Mouse (Mus musculus) lung, postnatal 25 days (tissue): ENCODE results near the gene Wwtr1.
A peak's percentile ranks its signal among the peaks of the same experiment; 100 is the strongest.

Experiments used
- DNase-seq: peaks from one replicate; pipeline ENCODE4 v3.0.0; 2022; ENCODE audit warnings: low spot score

The Wwtr1 gene

DNA sequence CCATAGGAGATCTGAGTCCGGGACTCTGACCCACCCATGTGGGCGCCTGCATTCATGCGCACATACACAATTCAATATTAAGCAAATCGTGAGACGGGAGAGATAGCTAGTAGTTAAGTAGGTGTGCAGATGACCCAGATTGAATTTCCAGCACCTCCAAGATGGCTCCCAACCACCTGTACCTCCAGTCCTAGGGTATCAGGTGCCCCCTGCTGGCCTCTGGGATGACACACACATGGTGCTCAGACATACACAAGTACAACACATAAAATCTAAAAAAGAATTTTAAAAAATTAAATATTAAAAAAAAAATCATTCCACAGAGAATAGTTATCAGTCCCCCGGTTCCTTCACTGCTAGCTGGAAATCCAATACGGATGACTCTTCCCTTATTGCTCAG lies 60.7 kb downstream of the Wwtr1 start:
- DNase-seq, result no peak

DNA sequence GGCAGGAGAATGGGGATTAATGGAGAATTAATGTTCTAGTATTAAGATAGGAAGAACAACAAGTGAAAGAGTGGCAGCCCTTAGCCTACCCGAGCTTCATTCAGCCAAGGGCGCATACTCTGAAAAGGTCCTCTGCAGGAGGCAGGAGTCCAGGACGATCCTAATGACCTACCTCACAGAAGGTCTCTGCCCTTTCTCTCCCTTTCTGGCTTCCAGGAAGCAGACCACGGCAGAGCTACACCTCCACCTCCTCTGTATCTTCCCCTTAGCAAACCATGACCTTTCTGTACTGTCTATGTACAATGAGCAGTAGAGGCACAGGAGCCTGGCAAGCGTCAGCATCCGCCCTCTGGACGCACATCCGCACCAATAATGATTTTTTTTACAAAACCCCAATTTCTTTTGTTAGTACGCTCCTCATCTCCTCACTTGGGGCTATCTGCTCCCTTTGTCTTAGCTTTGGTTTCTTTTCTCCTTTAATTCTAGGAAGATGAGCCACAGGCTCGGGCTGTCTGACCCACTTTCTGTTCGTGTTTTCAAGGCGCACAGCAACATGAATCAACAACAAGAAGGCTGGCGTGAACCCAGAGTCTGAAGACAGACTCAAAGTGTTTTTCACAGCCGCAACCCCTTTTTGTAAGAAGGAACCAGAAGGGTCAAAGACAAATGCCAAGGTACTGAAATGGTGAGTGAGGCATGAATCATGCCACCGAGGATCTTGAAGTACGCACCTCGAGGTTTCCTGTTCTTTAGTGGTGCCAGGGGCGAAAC lies 63.7 kb downstream of the Wwtr1 start:
- peak; percentile 48 for DNase-seq

DNA sequence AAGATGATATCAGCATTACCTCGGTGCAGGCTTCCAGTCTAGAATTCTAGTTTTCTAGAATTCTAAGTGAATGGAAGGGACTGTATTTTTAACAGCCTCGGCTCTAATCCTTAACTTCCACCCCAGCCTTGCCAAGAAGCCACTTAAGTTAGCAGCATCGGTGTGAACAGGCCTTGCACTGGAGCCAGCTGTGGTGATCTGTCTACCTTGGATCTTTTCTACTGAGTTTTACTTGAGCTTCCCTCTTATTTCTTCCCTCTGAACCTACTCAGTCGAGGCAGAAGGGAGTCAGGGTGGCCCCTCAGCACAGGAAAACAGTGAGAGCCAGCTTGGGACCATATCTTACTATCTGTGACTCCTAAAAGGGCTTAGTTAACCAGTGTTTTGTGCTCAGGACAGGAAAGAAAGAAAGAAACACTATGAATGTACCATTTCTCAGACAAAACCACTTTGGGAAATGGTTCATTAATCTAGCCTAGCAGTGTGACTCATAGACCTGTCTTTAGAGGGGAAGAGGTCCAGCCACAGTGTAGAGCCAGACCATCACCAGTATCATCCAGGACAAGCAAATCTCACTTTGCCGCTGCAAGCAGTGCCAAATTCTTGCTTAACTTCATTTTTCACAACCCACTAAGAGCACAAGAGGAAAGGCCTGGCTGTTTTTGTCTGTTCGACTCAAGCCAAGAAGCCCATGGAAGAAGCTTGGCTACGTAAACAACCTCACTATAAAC lies 65.6 kb downstream of the Wwtr1 start:
- peak; percentile 47 for DNase-seq

DNA sequence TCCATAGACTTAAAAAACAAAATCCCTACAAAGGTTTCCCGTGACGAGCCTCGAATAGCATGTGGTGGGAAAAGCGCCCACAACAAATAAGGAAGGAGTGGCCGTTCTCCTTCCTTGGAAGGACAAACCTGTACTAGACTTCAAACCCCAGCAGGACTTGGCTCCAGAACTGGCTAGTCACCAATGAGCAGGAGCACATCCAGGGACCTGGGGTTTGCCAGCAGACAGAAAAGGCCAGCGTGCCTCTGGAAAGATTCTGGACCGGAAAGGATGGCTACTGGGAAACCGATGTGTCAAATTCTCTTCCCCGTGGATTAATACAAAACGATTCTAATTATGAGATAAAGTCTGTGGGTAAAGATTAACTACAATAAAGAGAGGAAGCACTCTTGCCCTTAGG lies 69.7 kb downstream of the Wwtr1 start:
- DNase-seq, result no peak

DNA sequence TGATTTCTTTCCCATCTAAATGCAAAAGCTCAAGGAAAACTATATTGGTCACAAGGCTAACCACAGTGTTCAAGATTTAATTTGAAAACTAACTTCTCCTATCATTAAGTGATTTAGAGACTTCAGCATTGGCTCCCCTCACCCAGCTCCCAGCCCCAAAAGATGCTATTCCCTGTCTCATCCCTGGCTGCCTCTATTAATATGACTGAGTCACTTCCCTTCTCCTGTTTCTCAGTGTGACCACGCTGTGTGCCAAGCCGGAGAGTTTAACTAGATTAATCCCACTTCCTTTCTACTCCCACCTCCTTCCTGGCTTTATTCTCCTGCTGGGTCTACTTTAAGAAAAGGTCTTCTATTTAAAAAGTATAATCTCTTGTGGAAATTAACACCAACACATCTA lies 71.0 kb downstream of the Wwtr1 start:
- peak; percentile 38 for DNase-seq

DNA sequence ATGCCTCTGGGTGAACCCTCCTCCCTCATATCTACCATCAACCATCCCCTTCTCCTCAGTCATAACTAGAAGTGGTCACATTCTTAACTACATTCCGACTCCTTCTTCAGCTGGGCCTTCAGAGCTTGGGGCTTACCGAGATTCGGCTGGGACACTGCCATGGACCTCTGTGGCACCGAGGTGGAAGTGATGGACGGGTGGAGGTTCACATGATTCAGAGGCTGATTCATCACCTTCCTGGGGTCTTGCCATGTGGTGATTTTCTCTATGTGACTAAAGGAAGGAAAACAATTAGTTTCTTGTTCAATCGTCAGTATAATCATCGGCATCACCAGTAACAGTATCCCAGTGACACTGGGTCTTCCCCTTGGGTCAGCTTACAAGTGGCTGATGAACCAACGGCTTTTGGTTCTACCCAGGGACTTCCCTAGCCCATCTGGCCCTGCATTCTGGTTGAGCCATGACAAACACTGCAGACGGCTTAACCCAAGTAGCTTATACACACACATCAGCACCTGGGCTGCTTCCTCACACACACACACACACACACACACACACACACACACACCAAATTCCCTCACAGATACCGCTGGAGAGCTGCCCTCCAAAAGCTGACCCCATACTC lies 74.0 kb downstream of the Wwtr1 start:
- no peak for DNase-seq

DNA sequence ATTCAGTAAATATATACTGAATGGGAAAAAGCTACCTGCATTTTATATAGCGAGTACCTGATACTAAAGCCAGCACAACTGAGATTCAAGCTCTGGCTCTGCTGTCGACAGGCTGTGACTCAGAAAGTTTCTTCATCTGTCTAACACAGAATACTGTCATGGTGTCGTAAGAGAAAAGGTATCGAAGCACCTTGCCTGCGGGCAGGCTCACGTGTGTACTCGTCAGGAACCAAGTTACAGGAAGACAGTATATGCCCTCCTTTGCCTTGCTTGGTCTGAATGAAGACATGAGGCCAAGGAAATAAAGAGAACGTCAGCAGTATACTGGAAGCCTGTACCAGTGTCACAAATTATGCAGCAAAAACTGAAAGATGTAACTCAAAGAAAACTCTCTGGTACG lies 74.9 kb downstream of the Wwtr1 start:
- no peak for DNase-seq

DNA sequence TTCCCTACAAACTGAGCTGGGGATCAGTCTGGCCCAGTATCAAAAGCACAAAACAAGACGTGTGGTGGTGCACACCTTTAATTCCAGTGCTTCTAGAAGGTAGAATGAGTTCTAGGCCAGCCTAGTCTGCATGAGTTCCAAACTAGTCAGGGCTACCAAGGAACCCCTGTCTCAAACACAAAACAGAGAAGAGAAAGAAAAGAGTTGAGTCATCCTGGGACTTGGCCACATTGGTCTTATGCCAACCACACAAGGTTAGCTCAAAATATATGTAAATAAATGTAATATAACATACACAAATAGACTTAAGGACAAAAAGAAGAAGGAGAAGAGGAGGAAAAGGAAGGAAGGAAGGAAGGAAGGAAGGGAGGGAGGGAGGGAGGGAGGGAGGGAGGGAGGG lies 77.9 kb downstream of the Wwtr1 start:
- no peak for DNase-seq

DNA sequence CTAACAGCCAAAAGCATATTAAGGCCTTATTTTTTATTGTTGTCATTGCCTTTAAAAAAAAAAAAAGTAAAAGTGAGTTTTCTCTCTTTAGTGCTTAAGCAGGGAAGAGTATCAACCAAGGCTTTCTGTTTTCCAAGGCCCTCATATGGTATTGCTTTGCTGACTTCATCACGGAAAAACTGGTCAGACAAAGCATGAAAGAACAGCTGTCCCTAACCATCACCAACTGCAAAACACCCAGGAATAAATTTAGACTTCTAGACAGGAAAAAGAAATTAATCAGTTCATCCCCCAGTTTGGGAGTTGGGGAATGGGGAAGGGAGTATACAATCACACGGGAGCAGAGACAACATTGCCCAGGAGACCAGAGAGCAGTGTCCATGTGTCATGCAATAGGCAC lies 79.3 kb downstream of the Wwtr1 start:
- no peak for DNase-seq

DNA sequence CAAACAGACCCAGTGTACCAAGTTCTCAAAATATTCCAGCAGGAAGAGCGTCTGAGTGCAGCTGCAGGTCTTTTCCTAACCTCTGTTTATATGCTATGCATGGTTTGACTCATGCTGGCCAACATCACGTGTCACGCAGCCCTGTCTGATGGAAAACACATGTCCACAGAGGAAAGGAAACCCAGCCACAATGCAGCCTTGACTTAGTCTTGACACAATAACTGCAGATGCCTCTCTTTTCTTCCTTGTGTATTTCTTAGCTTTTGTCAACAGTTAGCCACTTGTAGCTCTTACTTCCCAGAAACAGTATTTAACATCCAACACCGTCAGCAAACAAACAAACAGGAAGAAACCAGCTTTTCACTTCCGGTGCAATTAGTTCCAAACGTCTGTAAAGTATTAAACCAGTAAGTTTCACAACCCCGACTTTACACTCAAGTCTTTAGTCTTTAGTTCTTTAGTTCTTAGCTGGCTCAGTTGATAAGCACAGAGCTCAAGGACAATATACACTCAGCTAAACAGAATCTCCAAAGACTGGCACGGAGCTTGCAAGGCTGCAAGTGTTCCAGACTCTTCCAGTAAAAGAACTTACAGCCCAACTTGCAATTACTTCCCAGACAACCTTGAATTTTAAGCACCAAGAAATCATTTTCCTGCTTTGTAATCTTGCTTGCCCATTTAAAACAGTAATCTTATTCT lies 88.1 kb downstream of the Wwtr1 start:
- no peak for DNase-seq

DNA sequence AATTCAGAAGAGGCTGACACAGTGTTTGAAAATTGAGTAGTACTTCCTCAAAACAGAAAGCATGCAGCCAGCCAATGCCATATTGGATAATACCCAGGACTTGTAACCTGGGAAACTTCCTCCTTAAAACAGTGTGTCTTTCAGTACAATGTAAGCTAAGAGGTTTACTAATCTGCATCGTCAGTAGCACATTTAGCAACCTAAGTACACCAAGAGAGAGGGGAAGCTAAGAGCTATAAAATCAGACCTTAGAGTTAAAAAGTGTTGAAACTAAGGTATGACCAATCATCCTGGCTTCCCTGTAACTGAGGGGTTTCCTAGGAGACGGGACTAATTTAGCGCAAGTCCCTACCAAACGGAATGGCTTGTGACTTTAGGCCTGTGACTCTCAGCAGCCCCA lies 89.6 kb downstream of the Wwtr1 start:
- no peak for DNase-seq

DNA sequence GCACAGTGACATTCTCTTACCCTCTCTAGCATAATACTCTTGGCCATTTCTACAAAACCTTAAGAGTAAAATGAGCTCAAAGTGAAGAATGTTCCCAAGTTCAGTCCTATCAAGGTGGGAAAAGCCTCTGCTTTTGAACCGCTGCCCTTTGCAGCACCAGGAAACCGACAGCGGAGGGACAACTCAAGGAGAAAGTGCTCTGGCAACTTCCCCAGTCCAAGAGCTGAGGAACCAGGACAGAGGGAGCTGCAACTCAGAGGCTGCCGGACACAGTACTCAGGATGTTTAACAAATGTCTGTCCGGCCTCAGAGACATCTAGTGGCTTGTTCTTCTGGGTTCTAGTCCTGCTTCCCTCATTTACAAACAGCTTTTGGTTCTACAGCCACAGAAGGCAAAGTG lies 93.7 kb downstream of the Wwtr1 start:
- DNase-seq, result no peak

DNA sequence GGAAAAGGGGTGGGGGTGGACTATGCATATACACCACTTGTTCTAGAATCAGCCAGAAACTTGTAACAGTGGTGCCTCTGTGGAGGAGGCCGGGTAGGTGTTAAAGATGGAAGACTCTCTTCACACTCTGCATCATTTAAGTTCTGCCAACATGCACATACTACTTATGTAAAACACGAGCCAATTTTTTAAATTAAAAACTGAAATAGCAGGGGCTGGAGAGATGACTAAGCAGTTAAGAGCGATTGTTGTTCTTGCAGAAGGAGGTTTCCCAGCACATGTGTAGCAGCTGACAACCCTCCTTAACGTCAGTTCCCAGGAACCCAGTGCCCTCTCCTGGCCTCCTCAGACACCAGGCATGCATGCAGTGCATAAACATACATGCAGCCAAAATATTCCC lies 95.1 kb downstream of the Wwtr1 start:
- no peak for DNase-seq

DNA sequence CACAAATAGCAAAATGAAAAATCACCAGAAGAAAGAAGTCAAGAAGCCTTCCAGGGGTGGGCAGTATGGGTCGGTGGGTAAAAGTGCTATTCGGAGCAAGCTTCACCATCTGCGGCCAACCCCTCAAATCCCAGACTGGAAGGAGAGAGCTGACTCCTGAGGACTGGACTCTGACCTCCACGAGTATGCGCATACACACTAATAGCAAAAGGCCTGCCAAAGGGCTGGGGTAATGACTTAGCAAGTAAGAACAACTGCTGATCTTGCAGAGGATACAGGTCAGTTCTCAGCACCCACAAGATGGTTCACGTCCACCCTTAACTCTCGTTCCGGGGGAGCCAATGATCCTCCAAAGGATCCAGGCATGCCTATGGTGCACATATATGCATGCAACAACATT lies 101.3 kb downstream of the Wwtr1 start:
- DNase-seq, result no peak

DNA sequence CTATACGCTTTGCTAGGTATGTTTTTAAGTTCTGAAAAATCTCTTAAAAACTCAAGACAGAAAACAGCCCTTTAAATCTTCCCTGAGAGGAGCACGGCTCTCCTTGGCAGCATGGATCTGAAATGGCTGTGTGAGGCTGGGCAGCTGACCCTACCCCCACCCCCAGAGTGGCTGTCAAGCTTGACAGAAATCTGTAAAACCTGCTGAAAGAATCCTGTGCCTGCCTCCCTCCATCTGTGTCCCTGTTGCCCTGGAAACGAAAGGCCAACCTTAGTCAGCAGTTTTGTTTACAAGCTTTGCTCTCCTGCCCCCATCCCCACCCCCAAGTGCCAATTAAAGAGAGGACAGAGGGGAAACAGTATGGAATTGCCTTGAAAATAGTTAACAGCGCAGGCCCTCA lies 103.3 kb downstream of the Wwtr1 start:
- no peak for DNase-seq

DNA sequence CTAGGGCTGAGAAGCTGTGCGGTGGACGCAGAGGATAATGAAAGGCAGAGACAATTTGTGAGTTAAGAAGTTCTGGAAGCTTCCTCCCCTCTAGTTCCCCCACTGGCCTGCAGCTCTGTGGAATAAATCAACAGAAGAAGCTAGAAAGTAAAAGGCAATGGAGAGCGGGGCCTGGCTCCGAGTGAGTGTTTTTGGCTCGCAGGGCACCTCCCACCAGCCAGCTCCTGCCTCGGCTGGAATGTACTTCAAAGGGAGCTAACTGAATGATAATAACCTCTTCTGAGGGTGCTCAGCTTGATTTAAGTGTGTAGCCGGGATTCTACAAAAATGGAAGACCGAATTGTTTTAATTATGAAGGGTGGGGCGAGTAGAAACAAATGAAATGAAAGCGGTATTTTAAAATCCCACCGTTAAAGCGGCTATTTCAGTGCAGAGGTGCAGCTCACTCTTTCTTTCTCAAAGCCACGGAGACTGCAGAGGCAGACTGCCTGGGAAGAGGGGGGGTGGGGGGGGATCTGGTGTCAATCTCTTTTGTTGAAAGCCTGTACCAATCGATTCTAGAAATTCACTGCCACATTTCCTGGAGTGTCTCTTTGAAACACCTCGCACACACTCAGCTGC lies 104.6 kb downstream of the Wwtr1 start:
- DNase-seq, result peak; percentile 54

DNA sequence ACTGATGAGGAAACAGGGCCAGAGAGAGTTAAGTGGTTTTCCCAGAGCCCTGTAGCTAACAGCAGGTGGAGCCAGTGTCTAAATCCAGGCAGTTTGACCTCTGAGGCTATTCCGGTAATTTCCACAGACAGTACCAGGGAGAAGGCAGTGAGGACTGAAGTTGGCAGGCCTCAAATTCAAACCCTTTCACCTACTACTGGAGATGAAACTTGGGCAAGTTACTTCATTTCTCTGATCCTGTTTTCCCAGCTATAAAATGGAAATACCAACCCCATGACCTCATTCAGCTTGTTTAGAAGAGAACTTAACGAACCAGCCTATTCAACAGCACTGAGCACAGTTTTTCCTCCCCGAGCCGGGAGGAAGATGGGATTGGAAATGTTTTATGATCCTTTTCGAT lies 105.4 kb downstream of the Wwtr1 start:
- peak; percentile 78 for DNase-seq

DNA sequence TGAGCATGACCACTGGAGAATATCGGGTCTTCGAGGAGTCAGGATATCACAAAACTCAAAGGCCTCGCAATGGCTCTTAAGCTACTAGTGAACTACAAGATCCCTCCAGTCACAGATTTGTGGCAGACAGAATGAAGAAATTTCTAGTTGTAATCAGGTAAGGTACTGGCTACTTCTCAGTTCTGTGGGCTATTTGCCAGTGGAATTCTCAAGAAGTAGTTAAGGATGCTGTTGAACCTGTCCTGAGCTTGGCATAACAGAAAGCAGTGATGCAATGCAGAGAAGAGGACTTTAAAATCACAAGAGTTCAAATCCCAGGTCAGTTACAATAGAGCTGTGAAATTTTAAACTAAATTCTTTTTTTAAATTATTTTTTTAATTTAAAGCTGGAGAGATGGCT lies 106.4 kb downstream of the Wwtr1 start:
- DNase-seq, result peak; percentile 64

DNA sequence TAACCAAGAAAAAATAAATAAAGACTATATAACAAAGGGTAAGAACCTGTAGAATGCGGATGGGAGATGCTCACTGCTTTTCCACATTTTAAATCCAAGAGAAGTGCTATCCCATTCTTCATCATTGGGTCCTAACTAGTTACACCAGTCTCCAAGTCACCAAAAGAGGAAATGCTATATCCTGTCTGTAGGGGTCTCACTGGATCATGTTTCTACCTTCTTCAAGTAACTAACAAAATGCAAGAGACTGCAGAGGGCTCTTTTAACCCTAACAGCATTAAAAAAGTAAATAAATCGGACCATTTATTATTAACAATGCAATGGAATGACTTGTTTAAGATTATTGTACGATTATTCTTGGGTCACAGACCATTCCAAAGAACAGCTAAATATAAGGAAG lies 109.4 kb downstream of the Wwtr1 start:
- no peak for DNase-seq

DNA sequence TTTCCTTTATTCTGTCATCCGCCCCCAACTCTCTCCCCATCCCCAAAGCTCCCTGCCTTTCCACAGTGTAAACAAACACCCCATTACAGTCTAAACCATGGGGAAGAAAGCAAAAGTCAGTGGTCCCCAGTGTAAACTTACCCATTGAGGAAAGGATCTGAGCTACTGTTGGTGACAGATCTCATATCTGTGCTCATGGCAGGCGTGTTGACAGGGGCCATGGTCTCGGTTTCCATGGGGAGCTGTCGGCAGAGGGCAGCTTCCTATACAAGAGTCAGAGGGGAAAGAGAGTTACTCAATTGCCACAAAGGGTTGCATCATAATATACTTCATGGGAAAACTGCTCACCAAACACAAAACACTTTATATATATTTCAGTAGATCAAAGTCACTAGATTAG lies 112.4 kb downstream of the Wwtr1 start:
- no peak for DNase-seq

DNA sequence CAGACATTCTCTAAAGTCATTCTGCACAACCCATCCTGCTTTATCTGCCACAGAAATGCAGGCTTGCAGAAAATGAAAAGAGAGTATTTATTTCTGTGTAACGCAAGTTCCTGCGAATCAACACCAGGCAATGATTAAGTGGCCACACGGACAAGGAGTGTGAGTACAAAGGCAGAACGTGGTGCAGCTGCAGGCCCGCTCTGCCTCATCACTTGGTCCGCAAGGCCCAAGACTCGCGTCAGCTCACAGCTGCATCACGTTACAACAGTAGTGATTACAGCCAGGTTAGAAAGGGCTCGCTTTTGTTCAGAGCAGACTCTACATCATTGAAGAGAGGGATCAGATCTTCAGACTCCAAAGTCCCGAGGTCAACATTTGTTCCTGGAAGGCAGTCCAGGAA lies 117.1 kb downstream of the Wwtr1 start:
- no peak for DNase-seq

DNA sequence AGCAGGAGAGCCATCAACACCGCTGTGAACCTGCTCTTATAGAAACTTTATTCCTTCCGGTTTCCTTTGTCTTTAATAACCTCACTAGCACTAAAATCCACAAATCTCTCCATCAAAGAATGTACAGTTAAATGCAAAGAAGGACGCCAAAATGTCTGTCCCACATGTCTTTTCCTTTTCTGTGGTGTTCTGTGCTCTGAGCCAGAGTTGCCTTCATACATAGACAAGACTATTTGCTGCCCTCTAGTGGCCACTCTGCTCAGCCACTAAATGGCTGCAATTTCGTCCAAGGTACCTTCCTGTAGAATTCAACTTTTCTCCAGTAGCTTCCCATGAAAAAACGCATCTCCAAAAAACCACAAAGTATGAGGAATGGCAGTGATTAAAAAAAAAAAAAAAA lies 127.3 kb downstream of the Wwtr1 start:
- peak; percentile 74 for DNase-seq
